7 mouse cellular contexts compared by ENCODE assay signal in genomic region chr17:27908888-27909621, GRCm38 (mm10). TPM values are rescaled to one million over a fixed set of nuclear protein-coding genes. Genes with fewer than 3 reads are reported as not detected.
A peak's percentile ranks its signal among the peaks of the same experiment; 100 is the strongest.
DNase-seq lines count a peak whose midpoint lies in the region; ATAC-seq lines count a peak whose summit lies in the region.

Anks1 (plus strand) TSS chr17:27909306.

- peak within 1 kb of the TSS; percentile 88 for H3K27ac ChIP-seq in embryonic facial prominence, embryonic 10.5 days (replicated peaks)
- peak within 1 kb of the TSS; percentile 90 for H3K27ac ChIP-seq in limb, embryonic 13.5 days
- peak within 1 kb of the TSS; percentile 90 for H3K27ac ChIP-seq in midbrain, embryonic 16.5 days (ENCODE audit: low read length)

- no peaks in the 10 kb centered on the region for H3K9me3 ChIP-seq in embryonic facial prominence, embryonic 10.5 days
- no peaks in the 10 kb centered on the region for H3K9me3 ChIP-seq in limb, embryonic 13.5 days
- no peaks in the 10 kb centered on the region for H3K9me3 ChIP-seq in midbrain, embryonic 16.5 days (replicated peaks; ENCODE audit: control insufficient read depth, low read length, poor library complexity, severe bottlenecking)

- H3K4me2 ChIP-seq in limb, embryonic 13.5 days (replicated peaks) = peak within 1 kb of the TSS; percentile 81
- peak within 1 kb of the TSS; percentile 89 for H3K4me2 ChIP-seq in midbrain, embryonic 16.5 days (ENCODE audit: low read length)

- H3K4me1 ChIP-seq in embryonic facial prominence, embryonic 10.5 days = peaks cover 35% of the 10 kb centered on the region
- peaks cover 35% of the 10 kb centered on the region for H3K4me1 ChIP-seq in limb, embryonic 13.5 days
- H3K4me1 ChIP-seq in midbrain, embryonic 16.5 days (ENCODE audit: control insufficient read depth, insufficient read depth, low read length) = peaks cover 33% of the 10 kb centered on the region

- H3K4me3 ChIP-seq in embryonic facial prominence, embryonic 10.5 days = peak within 1 kb of the TSS; percentile 94
- H3K4me3 ChIP-seq in limb, embryonic 13.5 days = peak within 1 kb of the TSS; percentile 95
- peak within 1 kb of the TSS; percentile 60 for H3K4me3 ChIP-seq in midbrain, embryonic 16.5 days (ENCODE audit: low read depth, low read length)

- under 1% methylated on average over 78 of the region's 78 CpGs for WGBS in embryonic facial prominence, embryonic 10.5 days
- WGBS in limb, embryonic 13.5 days = under 1% methylated on average over 57 of the region's 78 CpGs
- under 1% methylated on average over 54 of the region's 78 CpGs for WGBS in midbrain, embryonic 16.5 days

- peaks cover 30% of the 10 kb centered on the region for H3K36me3 ChIP-seq in embryonic facial prominence, embryonic 10.5 days (replicated peaks)
- peaks cover 24% of the 10 kb centered on the region for H3K36me3 ChIP-seq in limb, embryonic 13.5 days
- peaks cover 2% of the 10 kb centered on the region; the same call in 1 of the 2 replicates for H3K36me3 ChIP-seq in midbrain, embryonic 16.5 days (ENCODE audit: control insufficient read depth, insufficient read depth, low read length)

- peak; percentile 61 for ATAC-seq in granulocyte monocyte progenitor cell, adult 5-6 weeks (replicated peaks; ENCODE audit: poor library complexity, severe bottlenecking)
- ATAC-seq in limb, embryonic 13.5 days (ENCODE audit: low FRiP score, low read depth) = peak; percentile 88
- peak; percentile 91 for ATAC-seq in midbrain, embryonic 16.5 days

- H3K27me3 ChIP-seq in embryonic facial prominence, embryonic 10.5 days (replicated peaks; ENCODE audit: low read depth, poor library complexity, severe bottlenecking) = no peaks in the 10 kb centered on the region
- no peaks in the 10 kb centered on the region for H3K27me3 ChIP-seq in limb, embryonic 13.5 days
- no peaks in the 10 kb centered on the region for H3K27me3 ChIP-seq in midbrain, embryonic 16.5 days (ENCODE audit: control insufficient read depth, insufficient read depth, low read depth, low read length)

- peak within 1 kb of the TSS; percentile 92 for H3K9ac ChIP-seq in limb, embryonic 13.5 days
- peak within 1 kb of the TSS; percentile 88 for H3K9ac ChIP-seq in midbrain, embryonic 16.5 days (ENCODE audit: low read depth, low read length)

- DNase-seq in adrenal gland, postnatal 14 days = peak; percentile 95
- peak; percentile 93 for DNase-seq in embryonic facial prominence, embryonic 10.5 days (ENCODE audit: low spot score)
- DNase-seq in kidney, adult 18-20 months = peak; percentile 90
- DNase-seq in spleen, postnatal 10 days (ENCODE audit: low spot score in 2 of 2) = peak; percentile 87 to 88

RNA-seq across cellular contexts. Expression of gene Anks1, which starts in this region (rescaled TPM):
- total RNA-seq in adrenal gland, postnatal 14 days (2021) = 25.7 and 31.8 TPM in 2 replicates
- polyA plus RNA-seq in embryonic facial prominence, embryonic 10.5 days (2016; fragmentation: Nextera tagmentation; extraction: Ambion mirVana) = 18.0 and 19.4 TPM in 2 replicates
- total RNA-seq in granulocyte monocyte progenitor cell, adult 5-6 weeks (2014; fragmentation: Nextera tagmentation) = 49.0 and 66.4 TPM in 2 replicates
- total RNA-seq in granulocyte monocyte progenitor cell, adult 5-6 weeks (2017) = 31.9 and 34.9 TPM in 2 replicates
- polyA plus RNA-seq in limb, embryonic 13.5 days (2015; fragmentation: Nextera tagmentation; extraction: Ambion mirVana) = 14.1 and 16.5 TPM in 2 replicates
- 56.2 and 66.9 TPM in 2 replicates for polyA plus RNA-seq in midbrain, embryonic 16.5 days (2015; fragmentation: Nextera tagmentation; extraction: Ambion mirVana)

Comparison
In these comparisons a context has a peak if more than half of its experiments do, and no peak if none do; other contexts are left out.
1. Peak in every context shown above with its lines: DNase-seq, ATAC-seq, H3K4me3 ChIP-seq and H3K27ac ChIP-seq.